Mouse (Mus musculus) hindbrain, embryonic 13.5 days (tissue): ENCODE results near the gene Klhl12. TPM values are rescaled to one million over a fixed set of nuclear protein-coding genes. Genes with fewer than 3 reads are reported as not detected.
"Not testable (repeated sequence)": the region's sequence is repeated elsewhere in the genome, so short reads cannot be mapped to it uniquely, and the experiment has no call there.

Experiments
- ATAC-seq: fragments of 200-750 bp; cut with Nextera tagmentation; 2 replicates; pipeline ENCODE4 v1.8.0; 2017; ENCODE audit warnings: moderate TSS enrichment; ENCODE audit not compliant: low FRiP score
- H3K27ac ChIP-seq: fragments of 300-500 bp; sonication (generic); 2 replicates; pipeline ENCODE4 v1.5.1; 2015; ENCODE audit warnings: inconsistent platforms, mild to moderate bottlenecking, moderate library complexity
- H3K27me3 ChIP-seq: fragments of 300-500 bp; sonication (generic); 2 replicates; pipeline ENCODE4 v1.6.1; 2015; ENCODE audit warnings: mild to moderate bottlenecking, inconsistent platforms
- H3K36me3 ChIP-seq: fragments of 300-500 bp; sonication (generic); 2 replicates; pipeline ENCODE4 v1.6.1; 2015; ENCODE audit warnings: mild to moderate bottlenecking, inconsistent platforms
- H3K4me1 ChIP-seq: fragments of 300-500 bp; sonication (generic); replicated peaks from 2 replicates; pipeline ENCODE4 v1.6.1; 2015; ENCODE audit warnings: inconsistent platforms
- H3K4me2 ChIP-seq: fragments of 300-500 bp; sonication (generic); 2 replicates; pipeline ENCODE4 v1.6.1; 2015; ENCODE audit warnings: inconsistent platforms, mild to moderate bottlenecking, moderate library complexity
- H3K4me3 ChIP-seq: fragments of 300-500 bp; sonication (generic); 2 replicates; pipeline ENCODE4 v1.5.1; 2015; ENCODE audit warnings: mild to moderate bottlenecking, inconsistent platforms
- H3K9ac ChIP-seq: fragments of 300-500 bp; sonication (generic); 2 replicates; pipeline ENCODE4 v1.6.1; 2015; ENCODE audit warnings: mild to moderate bottlenecking, inconsistent platforms
- H3K9me3 ChIP-seq: fragments of 300-500 bp; sonication (generic); 2 replicates; pipeline ENCODE4 v1.6.1; 2016; ENCODE audit warnings: inconsistent platforms
- WGBS: fragments of 180-500 bp; shearing (Covaris S2); methylation state at CpG from one replicate; pipeline ENCODE4 v1.1.7; 2015; 5-methylcytosine and 5-hydroxymethylcytosine counted together
- polyA plus RNA-seq: library from polyadenylated mRNA; unstranded; fragments of >200 nt; fragmentation: Nextera tagmentation; extraction: Ambion mirVana; gene quantifications from 2 replicates; pipeline ENCODE4 v1.2.1, GENCODE M21; 2015

Klhl12 gene
- polyA plus RNA-seq, 1 experiment from 2014 or later, result 33.2 TPM

- H3K27me3 ChIP-seq, result no peaks in the 10 kb centered on the region
- no peak overlapping the region for H3K9ac ChIP-seq
- H3K36me3 ChIP-seq, result peaks cover 62% of the 10 kb centered on the region
- H3K4me2 ChIP-seq, result no peak overlapping the region
- no peak overlapping the region for H3K27ac ChIP-seq
- WGBS, result 84% methylated on average over 10 of the region's 10 CpGs
- no peak overlapping the region for H3K4me3 ChIP-seq
- H3K4me1 ChIP-seq, result peaks cover 16% of the 10 kb centered on the region
- no peaks in the 10 kb centered on the region for H3K9me3 ChIP-seq
- no peak for ATAC-seq
These were observed 31.4 kb upstream of the Klhl12 start for GRCm38 (mm10) chr1:134423911-134424310.

DNA sequence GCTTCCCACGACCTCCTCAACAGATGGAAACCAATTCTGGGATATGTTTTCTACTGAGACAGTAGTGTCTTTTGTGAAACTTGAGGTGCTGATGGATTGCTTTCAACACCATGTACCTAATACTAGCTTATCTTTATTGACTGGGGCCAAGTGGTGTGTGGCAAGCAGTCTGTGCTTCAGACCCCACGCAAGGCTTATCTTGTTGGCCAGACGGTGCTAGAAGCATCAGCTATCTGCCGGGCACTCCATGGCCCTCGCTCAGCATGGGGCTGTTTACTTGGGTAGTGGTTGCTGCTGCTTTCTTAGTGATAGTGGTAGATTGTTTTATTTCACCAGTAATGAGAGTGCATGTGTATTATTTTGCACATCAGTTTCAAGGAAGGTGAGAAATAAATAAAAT is 29.0 kb upstream of the Klhl12 start:
- Histone ChIP-seq H3K27ac (no peak overlapping the region), H3K27me3 (no peaks in the 10 kb centered on the region), H3K4me3 (no peak overlapping the region), H3K9me3 (no peaks in the 10 kb centered on the region), H3K36me3 (peaks cover 83% of the 10 kb centered on the region), H3K4me1 (0 out of 2 replicates have a peak, but pooled peaks cover 3% of the 10 kb centered on the region), H3K9ac (no peak overlapping the region), H3K4me2 (no peak overlapping the region)
- no peak for ATAC-seq
- 87% methylated on average over 5 of the region's 5 CpGs for WGBS

DNA sequence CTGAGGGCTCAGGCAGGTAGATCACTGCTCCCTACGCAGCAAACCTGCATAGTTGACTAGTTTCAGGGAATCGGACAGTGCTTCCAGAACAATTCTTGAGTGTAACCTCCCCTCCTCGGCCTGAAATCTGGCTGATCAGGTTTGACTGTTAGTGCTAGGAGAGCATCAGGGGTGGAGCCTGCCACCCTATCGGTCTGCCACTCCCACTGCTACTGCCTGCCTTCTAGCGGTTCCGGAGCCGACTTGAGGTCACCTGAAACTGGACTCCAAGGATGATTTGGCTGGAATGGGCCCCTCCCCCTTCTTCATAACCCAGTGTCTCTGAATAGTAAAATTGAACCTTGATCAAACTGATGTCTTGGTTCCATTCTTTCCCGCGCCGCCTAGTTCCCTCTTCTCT is 22.3 kb upstream of the Klhl12 start:
- peaks cover 55% of the 10 kb centered on the region for H3K36me3 ChIP-seq
- H3K4me1 ChIP-seq, result no peaks in the 10 kb centered on the region
- no peaks in the 10 kb centered on the region for H3K27me3 ChIP-seq
- ATAC-seq, result no peak
- no peak overlapping the region for H3K4me2 ChIP-seq
- no peak overlapping the region for H3K4me3 ChIP-seq
- no peak overlapping the region for H3K9ac ChIP-seq
- 88% methylated on average over 10 of the region's 10 CpGs for WGBS
- no peak overlapping the region for H3K27ac ChIP-seq
- H3K9me3 ChIP-seq, result no peaks in the 10 kb centered on the region

DNA sequence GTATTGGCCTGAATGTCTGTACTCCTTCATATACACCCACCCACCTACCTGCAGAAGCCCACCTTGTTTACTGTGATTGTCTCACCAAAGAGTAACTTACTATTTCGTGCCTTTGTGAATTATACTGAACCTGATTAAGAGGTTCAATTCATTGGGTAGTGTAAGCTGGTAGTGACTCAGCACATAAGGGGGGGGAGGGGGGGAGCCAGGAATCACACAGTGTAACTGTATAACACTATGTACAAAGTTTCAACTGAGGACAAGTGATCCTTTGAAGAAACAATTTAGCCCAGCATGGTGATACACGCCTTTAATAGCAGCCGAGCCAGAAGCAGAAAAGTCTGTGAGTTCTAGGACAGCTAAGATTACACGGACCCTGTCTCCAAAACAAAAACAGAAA is 21.9 kb upstream of the Klhl12 start:
- Histone ChIP-seq H3K4me2 (no peak overlapping the region), H3K27ac (no peak overlapping the region), H3K9ac (no peak overlapping the region), H3K27me3 (no peaks in the 10 kb centered on the region), H3K9me3 (no peaks in the 10 kb centered on the region), H3K36me3 (peaks cover 50% of the 10 kb centered on the region), H3K4me3 (no peak overlapping the region), H3K4me1 (no peaks in the 10 kb centered on the region)
- no peak for ATAC-seq
- 93% methylated on average over 4 of the region's 4 CpGs for WGBS

DNA sequence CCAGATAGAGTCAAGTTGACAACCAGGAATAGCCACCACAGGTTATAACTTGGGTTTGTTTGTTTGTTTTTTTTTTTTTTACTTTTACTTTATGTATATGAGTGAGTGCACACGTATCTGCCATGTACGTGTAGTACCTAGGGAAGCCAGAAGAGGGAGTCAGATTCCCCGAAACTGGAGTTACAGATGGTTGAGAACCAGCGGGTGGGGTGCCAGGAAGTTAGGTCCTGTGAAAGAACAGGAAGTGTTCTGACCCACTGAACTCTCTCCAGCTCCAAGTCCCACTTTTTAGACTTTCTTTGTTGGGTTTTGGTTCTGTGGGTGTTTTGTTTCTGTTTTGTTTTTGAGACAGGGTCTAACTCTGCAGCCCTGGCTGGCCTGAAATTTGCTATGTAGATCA is 19.9 kb upstream of the Klhl12 start:
- H3K4me1 ChIP-seq, result no peaks in the 10 kb centered on the region
- ATAC-seq, result no peak
- no peak overlapping the region for H3K4me2 ChIP-seq
- no peaks in the 10 kb centered on the region for H3K9me3 ChIP-seq
- no peak overlapping the region for H3K4me3 ChIP-seq
- no peaks in the 10 kb centered on the region for H3K27me3 ChIP-seq
- peaks cover 33% of the 10 kb centered on the region for H3K36me3 ChIP-seq
- no peak overlapping the region for H3K9ac ChIP-seq
- H3K27ac ChIP-seq, result no peak overlapping the region
- WGBS, result 26% methylated on average over 4 of the region's 4 CpGs

- Histone ChIP-seq H3K27ac (no peak overlapping the region), H3K27me3 (no peaks in the 10 kb centered on the region), H3K4me3 (no peak overlapping the region), H3K36me3 (no peaks in the 10 kb centered on the region), H3K4me1 (no peaks in the 10 kb centered on the region), H3K4me2 (no peak overlapping the region), H3K9ac (no peak overlapping the region), H3K9me3 (no peaks in the 10 kb centered on the region)
- no peak for ATAC-seq
- 91% methylated on average over 6 of the region's 6 CpGs for WGBS
These were observed 14.9 kb upstream of the Klhl12 start for GRCm38 (mm10) chr1:134440437-134440836.

- H3K9ac ChIP-seq, H3K4me2 ChIP-seq, H3K27ac ChIP-seq, H3K27me3 ChIP-seq, H3K36me3 ChIP-seq, H3K9me3 ChIP-seq, H3K4me3 ChIP-seq, ATAC-seq, H3K4me1 ChIP-seq: not testable (repeated sequence)
- WGBS, result 93% methylated on average over 7 of the region's 10 CpGs
These were observed 13.6 kb upstream of the Klhl12 start for GRCm38 (mm10) chr1:134441737-134442136.

GRCm38 (mm10) chr1:134442394-134442793 is 12.9 kb upstream of the Klhl12 start:
- no peak overlapping the region for H3K27ac ChIP-seq
- H3K9me3 ChIP-seq, result no peaks in the 10 kb centered on the region
- no peaks in the 10 kb centered on the region for H3K27me3 ChIP-seq
- ATAC-seq, result no peak
- no peaks in the 10 kb centered on the region for H3K4me1 ChIP-seq
- H3K9ac ChIP-seq, result no peak overlapping the region
- 95% methylated on average over 3 of the region's 3 CpGs for WGBS
- H3K4me2 ChIP-seq, result no peak overlapping the region
- H3K36me3 ChIP-seq, result no peaks in the 10 kb centered on the region
- no peak overlapping the region for H3K4me3 ChIP-seq

GRCm38 (mm10) chr1:134443288-134443687 is 12.0 kb upstream of the Klhl12 start:
- not testable (repeated sequence) for H3K4me1 ChIP-seq, ATAC-seq, H3K36me3 ChIP-seq, H3K9me3 ChIP-seq, H3K4me2 ChIP-seq, H3K9ac ChIP-seq, H3K27ac ChIP-seq, H3K27me3 ChIP-seq, H3K4me3 ChIP-seq
- 90% methylated on average over 1 of the region's 1 CpGs for WGBS

DNA sequence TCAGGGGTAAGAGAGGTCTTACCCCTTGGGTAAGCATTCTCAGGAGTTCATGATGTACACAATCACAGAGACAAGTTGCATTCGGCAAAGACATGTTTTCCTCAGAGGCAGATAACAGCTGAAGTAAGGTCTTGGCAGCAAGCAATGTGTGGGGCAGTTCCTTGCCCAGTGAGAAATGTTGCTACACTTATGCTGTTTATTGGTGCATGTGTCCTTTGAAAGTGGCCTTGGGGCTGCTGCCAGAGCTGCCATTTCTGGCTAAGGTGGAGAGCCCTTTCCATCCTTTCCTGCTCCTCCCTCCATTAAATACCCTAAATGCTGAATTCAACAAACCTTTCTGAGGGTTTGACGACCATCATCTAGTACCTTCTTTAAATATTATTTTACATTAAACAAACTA is 9.9 kb upstream of the Klhl12 start:
- WGBS, result 95% methylated on average over 2 of the region's 2 CpGs
- Histone ChIP-seq H3K27ac (no peak overlapping the region), H3K9ac (no peak overlapping the region), H3K27me3 (no peaks in the 10 kb centered on the region), H3K9me3 (no peaks in the 10 kb centered on the region), H3K4me1 (no peaks in the 10 kb centered on the region), H3K4me2 (no peak overlapping the region), H3K36me3 (no peaks in the 10 kb centered on the region), H3K4me3 (no peak overlapping the region)
- ATAC-seq, result no peak

- 74% methylated on average over 3 of the region's 3 CpGs for WGBS
- ATAC-seq, H3K27ac ChIP-seq, H3K27me3 ChIP-seq, H3K9ac ChIP-seq, H3K4me3 ChIP-seq, H3K4me2 ChIP-seq, H3K4me1 ChIP-seq, H3K9me3 ChIP-seq, H3K36me3 ChIP-seq: not testable (repeated sequence)
These were observed 6.8 kb upstream of the Klhl12 start for GRCm38 (mm10) chr1:134448537-134448936.

GRCm38 (mm10) chr1:134450201-134450600 is 5.1 kb upstream of the Klhl12 start:
- peaks cover 6% of the 10 kb centered on the region; the same call in 1 of the 2 replicates for H3K4me1 ChIP-seq
- H3K27ac ChIP-seq, result no peak overlapping the region
- peaks cover 6% of the 10 kb centered on the region for H3K27me3 ChIP-seq
- H3K9me3 ChIP-seq, result no peaks in the 10 kb centered on the region
- H3K9ac ChIP-seq, result no peak overlapping the region
- no peak for ATAC-seq
- no peak overlapping the region for H3K4me3 ChIP-seq
- WGBS, result 91% methylated on average over 4 of the region's 4 CpGs
- no peaks in the 10 kb centered on the region for H3K36me3 ChIP-seq
- no peak overlapping the region for H3K4me2 ChIP-seq

DNA sequence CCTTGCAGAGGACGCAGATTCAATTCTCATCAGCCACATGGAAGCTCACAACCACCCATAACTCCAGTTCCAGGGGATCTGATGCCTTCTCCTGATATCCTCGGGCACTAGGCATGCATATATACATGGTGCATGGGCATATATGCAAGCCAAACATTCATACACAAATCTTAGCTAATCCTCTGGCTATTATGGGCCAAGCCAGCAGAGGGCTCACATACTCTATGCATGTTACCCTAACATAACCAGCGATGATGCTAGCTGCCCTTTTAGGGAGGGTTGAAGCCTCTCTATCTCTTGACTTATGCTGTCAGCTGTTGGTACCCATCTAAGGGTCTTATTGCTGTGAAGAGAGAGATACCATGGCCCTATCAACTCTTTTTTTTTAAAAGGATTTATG is 4.3 kb upstream of the Klhl12 start:
- WGBS, result 53% methylated on average over 3 of the region's 3 CpGs
- no peak overlapping the region for H3K27ac ChIP-seq
- no peak overlapping the region for H3K4me3 ChIP-seq
- ATAC-seq, result no peak
- peaks cover 6% of the 10 kb centered on the region for H3K27me3 ChIP-seq
- H3K4me1 ChIP-seq, result peaks cover 8% of the 10 kb centered on the region
- no peak overlapping the region for H3K9ac ChIP-seq
- H3K9me3 ChIP-seq, result no peaks in the 10 kb centered on the region
- no peak overlapping the region for H3K4me2 ChIP-seq
- no peaks in the 10 kb centered on the region for H3K36me3 ChIP-seq

GRCm38 (mm10) chr1:134456060-134456459 is 729 bp downstream of the Klhl12 start:
- peak overlapping the region; percentile 94 for H3K9ac ChIP-seq
- peaks cover 16% of the 10 kb centered on the region for H3K4me1 ChIP-seq
- H3K9me3 ChIP-seq, result no peaks in the 10 kb centered on the region
- no peak overlapping the region for H3K27ac ChIP-seq
- WGBS, result 16% methylated on average over 5 of the region's 5 CpGs
- H3K36me3 ChIP-seq, result peaks cover 26% of the 10 kb centered on the region
- peak overlapping the region; percentile 94 for H3K4me3 ChIP-seq
- H3K4me2 ChIP-seq, result peak overlapping the region; percentile 75
- ATAC-seq, result no peak
- H3K27me3 ChIP-seq, result peaks cover 6% of the 10 kb centered on the region
